Mouse (Mus musculus) urinary bladder, postnatal 10 days (tissue): ENCODE data around the gene Cfap43.

Experiments
- DNase-seq: peaks from one replicate; pipeline ENCODE4 v3.0.0; 2022; ENCODE audit warnings: low spot score

Cfap43 gene

DNA sequence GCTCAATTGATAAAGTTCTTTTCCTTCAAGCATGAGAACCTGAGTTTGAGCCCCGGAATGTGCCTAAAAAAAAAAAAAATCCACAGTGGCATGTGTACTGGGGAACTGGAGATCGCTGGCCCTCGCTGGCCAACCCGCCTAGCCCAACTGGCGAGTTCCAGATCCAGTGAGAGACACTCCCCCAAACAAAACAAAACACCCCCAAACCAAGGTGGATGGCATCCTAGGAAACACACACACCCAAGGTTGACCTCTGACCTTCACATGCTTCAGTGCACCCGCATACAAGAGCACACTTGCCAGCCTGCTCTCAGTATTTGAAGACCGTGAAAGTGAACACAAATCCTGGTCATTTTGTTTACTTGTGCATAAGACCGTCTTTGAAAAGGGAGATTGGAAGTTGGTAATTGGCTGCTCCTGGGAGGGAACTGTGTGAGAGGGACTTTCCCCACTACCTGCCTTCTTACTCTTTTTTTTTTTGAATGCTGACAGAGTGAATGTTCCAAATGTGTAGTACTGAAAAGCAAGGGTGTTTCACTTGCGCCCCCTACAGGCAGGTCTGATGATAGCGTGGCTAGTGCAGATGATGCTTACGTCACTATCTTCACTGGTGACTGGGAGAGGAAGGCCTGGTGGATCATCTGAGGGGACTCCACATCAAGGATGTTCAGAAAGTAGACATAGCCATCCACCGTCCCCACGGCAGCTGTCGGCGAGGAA, 123.9 kb downstream of the Cfap43 start:
- no peak for DNase-seq

DNA sequence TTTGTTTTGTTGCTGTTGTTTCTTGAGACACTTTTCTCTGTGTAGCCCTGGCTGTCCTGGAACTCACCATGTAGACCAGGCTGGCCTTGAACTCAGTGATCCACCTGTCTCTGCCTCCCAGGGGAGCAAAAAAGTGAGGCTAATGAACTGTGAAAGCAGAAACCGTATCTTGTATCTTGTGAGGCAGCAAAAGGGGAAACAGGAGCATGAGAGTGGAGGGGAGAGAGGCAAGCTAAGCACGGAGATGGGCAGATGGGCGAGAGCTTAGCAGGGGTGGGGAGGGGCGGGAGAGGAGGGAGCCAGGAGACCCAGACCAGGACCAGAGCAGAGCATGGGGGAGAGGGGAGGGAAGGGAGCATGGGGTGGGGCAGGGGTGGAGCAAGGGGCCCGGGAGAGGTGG, 124.8 kb downstream of the Cfap43 start:
- DNase-seq, result no peak

DNA sequence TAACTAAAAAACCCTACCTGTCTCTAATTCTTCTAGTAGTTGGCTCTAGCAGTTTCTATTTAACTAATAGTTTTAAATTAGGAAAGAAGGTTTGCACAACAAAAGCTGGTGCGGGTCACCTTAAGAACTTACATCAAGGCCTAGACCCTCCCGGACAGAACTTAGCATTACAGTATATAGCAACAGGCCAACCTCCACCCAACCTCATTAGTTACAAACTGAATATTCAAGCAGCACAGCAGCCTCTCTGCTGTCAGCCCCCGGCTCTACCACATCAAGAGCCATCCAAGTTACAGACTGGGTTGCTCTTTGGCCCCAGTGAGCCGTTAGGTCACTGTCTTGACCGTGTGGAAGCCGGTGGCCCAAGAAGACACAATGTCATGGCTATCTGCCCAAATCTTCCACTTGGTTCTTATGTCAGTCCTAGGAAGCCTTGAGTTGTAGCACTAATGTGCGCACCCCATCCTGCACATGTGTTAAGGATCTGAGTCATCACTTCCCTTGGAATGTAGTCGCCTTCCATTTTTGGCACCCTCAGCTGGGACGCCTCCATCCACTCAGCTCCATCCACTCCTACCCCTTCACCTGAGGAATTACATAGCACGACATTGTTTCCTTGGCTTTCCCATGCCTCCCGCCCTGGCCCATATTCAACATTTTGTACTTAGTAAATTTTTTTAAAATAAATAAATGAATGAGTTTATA, 128.6 kb downstream of the Cfap43 start:
- no peak for DNase-seq

DNA sequence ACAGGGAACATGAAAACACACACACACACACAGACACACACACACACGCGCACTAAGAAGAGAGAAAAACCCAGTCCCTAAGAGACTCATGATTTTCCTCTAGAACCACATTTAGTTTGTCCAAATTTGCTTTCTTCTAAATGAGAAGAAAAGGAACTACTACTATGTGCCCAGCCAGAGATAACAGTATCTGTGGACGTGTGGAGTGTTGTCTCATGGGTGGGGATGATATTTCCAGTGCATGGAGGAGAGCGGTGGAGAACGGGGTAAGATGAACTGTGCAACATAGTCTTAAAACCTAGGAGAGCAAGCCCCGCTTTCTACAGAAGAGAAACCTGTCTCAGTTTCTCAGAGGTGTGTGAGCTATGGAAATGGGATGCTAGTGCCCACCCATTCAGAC, 135.2 kb downstream of the Cfap43 start:
- DNase-seq, result no peak

DNA sequence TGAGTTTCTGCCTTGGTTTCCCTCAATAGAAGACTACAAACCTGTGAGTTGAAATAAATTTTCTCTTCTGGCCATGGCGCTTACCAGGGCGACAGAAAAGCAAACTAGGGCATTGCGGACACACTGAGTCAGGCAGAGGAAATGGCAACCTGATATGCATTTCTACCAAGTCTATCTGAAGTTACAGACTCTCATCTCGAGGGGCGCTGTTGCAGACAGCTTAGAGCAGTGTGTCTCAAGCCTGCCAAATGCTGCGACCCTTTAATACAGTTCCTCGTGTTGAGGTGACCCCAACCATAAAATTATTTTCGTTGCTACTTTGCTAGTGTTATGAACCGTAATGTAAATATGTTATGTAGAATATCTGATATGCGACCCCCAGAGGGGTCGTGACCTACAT, 138.1 kb downstream of the Cfap43 start:
- no peak for DNase-seq

DNA sequence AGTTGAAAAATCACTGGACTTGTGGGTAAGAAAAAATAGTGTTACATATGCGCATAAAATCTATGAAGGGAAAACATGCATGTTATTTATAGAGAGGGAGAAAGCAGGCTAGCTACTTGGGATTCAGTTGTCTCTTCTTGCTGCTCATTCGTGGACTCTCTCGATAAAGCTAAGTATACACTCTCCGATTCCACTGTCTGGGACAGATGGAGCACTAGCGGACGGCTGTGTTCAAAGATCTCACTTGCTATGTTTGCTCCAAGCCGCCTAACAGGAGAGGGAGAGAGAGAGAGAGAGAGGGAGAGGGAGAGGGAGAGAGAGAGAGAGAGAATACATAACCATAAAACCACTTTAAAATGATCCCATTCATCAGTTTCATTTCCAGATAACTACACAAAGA, 138.9 kb downstream of the Cfap43 start:
- no peak for DNase-seq

DNA sequence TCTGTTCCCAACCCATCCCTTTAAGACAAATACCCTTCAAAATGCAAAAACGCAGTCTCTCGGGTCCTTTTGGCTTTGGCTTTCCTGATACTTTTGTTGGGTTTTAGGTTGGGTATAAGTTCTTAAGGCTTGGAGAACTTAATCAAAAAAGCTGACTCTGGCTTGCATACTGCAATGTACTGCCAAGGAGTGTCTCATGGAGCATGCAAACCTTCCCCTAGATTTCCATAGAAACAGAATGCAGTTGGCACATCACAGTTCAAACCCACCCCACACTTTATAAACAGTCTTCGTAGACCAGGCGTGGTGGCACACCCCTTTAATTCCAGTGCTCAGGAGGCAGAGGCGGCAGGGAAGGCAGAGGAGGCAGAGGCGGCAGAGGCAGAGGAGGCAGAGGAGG, 141.2 kb downstream of the Cfap43 start:
- no peak for DNase-seq

DNA sequence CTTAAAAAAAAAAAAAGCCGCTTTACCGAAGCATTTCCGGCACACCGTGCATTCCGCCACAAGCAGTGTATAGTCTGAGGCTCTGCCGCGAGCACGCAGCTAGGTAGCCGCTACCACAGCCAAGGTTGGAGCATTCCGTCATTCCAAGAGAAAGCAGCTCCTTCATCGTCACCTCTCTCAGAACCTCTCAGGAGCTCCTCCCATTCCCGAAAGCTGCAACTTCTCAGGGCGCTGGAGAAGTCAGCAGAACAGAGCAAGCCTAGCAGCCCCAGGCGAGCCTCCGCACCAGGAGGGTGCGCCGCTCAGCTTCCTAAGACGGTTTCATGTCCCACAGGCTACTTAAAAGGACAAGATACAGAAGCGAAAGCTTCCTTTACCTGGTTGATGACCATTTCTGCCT, 163.5 kb downstream of the Cfap43 start:
- no peak for DNase-seq

DNA sequence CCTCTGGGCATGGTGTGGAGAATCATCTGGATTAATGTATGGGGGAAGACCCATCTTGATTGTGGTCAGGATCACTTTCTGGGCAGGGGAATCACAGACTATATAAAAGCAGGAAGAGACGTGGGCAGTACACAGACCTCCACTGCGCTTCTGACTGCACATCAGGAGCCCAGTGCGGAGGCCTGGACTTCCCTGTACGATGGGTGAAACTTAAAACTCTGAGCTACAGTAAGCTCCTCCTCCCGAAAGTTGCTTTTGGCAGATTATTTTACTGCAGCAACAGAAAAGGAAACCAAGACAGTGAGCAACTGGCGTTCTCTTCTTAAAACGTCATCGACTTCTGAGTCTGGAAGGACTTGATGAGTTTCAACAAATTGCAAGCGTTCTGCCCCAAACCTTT, 164.2 kb downstream of the Cfap43 start:
- no peak for DNase-seq

DNA sequence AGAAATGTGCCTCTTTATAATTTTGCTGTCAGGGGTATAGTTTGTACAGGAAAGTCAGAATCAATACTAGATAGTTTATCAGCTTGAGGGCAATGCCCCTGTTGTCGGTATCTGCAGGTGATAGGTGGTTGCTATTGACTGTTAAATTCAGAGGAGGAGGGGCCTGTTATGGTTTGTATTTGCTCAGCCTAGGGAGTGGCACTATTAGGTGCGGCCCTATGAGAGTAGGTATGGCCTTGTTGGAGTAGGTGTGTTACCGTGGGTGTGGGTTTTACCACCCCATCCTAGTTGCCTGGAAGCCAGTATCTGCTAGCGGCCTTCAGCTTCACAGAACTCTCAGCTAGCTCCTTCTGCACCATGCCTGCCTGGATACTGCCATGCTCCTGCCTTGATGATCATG, 165.2 kb downstream of the Cfap43 start:
- no peak for DNase-seq

DNA sequence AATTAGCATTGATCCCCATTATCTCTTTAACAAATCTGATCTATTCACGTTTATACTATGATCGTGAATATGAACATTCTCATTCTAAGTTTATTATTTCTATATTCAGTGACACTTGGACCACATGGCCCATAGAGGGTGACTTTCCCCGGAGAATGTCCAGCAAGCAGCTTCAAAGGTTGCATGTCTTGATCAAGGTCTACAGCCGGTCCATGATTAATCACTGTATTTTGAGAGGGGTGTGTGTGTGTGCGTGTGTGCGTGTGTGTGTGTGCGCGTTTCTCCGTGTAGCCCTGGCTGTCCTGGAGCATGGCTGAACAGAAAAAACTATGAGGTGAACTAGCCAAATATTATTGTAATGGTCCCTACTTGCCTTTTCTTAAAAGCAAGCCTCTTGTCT, 166.6 kb downstream of the Cfap43 start:
- no peak for DNase-seq

DNA sequence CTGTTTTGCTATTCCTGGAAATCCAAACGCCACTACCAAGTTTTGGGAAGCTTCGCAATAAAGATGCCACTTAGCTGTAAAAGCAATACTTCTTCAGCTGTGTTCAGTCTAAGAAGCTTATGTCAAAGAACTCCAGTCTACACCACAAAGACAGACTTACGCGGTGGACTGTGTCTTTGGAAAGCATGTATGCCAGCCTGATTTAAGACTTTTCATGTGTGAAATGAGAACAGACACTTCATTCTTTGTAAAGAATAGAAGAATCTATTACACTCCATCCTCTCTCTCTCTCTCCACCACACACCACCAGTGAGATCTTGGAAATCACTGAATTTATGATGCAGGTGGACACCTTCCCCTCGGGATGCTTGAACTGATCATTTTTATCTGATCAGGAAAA, 168.7 kb downstream of the Cfap43 start:
- DNase-seq, result no peak

DNA sequence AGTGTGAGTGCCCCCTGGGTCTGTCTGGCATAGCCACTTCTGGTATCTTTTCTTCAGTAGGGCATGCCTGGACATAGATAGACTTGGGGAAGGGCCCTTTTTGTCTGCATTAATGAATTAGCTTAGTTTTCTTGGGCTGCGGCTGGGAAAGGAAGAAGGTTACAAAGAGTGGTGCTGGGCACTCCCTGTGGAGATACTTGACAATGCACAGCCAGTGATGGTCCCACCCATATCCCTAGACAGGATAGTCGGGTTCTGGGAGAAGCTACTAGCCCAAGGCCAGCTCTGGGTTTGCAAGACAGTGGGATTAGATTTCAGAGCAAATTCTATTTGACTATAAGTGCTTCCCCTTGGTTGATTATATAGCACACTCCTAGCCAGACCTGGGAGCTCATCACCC, 170.1 kb downstream of the Cfap43 start:
- DNase-seq, result no peak

DNA sequence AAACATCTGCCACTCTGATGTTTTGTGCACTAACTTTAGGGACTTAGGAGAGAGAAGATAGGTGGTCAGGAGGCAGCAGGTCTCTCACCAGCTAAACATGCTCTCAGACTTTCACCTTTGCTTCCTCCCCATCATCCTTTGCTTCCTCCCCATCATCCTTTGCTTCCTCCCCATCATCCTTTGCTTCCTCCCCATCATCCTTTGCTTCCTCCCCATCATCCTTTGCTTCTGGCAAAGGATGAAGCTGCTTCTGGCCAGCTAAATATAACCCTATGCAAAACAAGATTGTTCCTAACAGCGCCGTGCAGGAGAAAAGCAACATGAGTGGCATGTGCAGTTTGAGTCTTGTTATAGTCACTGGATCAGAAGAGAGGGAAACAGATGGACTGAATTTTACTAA, 172.0 kb downstream of the Cfap43 start:
- no peak for DNase-seq

DNA sequence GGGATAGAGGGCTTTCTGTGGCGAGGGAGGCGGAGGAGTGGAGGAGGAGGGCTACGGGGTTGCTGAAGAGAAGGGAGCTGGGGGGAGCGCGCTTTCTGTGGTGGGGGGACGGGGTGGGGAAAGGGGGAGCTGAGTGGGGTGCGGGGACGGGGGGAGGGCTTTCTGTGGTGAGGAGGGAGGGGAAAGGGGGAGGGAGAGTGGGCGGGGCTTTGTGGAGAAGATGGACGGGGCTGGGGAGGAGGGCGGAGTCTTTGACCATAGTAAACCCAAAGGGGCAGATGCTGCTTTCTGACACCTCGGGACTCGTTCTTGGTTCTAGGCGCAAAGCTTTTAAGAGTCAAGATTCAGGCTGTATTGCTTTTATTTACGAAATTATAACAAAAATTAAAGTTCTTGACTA, 187.2 kb downstream of the Cfap43 start:
- DNase-seq, result no peak

DNA sequence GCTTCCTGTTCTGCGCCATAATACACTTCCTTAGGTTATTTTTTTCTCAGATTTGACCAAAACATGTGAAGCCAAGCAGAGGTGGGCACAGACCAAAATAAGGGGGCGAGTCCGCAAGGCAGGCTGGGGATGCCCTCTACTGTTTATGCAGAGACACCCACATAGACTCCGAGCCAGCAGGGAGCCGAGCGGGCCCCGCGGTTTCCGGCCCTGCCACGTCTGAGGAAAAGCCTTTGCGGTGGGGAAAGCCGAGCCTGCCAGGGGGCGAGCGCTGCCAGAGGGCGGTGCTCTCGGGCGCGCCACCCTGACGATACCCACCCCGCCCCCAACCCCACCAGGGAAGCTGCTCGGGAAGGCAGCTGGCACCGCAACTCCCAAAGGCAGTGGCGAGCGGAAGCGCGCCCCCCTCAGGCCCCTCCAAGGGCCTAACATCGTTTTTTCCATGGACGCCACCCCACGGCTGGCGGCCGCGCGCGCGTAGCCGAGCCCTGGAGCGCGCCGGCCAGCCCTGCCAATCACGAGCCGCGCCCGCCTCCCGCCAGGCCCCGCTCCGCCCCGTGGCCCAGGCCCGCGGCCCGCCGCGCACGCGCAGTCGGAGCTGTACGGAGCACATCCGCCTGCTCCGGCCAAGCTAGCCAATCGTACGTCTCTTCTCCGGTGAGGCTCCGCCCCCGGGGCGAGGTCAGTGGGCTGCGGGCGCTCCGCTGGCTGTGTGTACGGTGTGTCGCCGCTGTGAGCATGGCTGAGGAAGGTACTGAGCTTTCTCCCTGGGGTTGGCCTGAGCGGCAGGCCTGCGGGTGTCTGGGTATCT, 187.8 kb downstream of the Cfap43 start, which contains the start of gene Sfr1:
Sfr1 (plus strand) TSS at position 612 of the 811 bp plus-strand sequence.
- peak; percentile 96 for DNase-seq

DNA sequence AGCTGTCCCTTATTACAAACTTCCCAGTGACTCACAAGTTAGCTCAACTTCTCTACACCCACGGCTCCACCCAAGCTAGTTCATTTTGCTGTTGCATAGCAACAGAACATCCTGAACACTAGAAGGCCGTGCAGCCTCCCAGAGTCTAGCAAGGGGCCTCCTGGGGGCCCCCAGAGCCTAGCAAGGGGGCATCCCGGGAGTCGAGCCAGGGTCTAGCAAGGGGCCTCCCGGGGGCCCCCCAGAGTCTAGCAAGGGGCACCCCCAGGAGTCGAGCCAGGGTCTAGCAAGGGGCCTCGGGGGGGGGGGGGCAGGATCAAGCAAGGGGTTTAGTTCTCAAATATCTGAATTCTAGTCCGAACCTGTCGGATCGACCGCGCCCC, 188.4 kb downstream of the Cfap43 start:
- DNase-seq, result no peak

DNA sequence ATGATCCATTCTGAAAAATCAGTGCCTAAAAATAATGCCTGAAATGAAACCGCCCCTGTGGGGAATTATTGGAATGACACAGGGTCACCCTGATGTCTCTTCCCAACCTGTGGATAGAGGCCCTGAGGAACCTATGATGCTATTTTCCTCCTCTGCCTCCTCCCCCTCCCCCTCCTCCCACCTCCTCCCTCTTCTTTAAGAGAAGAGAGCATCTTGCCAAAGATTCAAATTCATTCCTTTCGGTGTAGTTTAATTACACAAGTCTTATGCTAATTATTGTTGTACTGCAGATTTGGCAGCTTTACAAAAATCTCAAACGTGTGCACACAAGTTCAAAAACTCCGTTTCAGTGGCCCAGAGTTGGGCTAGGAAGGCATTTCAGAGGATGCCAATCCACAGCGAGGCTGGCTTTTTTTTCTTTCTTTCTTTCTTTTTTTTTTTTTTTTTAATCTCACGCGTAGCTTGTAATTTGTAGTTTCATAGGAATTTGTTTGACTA, 193.4 kb downstream of the Cfap43 start:
- no peak for DNase-seq

DNA sequence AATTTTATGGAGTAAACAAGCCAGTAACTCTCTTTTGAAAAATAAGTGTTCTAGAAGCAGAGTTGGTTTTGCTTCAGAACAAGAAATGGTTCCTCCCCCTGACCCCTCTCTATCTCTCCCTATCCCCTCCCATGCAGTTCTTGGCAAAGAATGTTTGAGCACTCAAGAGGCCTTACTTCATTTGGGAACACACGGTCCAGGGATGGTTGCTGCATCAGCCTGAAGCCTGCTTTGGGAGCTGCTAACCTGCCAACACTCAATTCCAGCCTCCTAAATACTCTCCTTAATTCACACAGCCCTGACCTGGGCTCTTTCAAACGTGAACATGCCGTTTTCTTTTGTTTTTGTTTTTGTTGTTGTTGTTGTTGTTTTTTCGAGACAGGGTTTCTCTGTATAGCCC, 194.2 kb downstream of the Cfap43 start:
- no peak for DNase-seq

DNA sequence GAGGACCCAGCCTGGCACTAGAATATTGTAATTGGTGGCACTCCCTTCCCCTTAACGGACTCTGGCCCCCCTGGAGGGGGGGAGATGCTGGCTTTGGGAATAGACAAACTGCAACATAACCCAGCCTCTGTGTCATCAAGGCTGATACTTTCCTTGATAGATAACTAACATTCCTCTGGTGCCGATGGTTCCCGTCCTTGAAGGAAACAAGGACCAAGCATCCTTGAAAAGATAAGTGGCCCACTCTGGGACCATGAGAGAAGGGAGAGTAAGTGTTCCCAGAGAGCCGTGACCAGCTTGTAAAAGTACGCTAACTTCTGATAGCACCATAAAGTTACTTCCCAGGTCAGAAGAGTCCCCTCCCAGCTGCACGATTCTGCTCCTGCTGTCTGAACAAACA, 196.6 kb downstream of the Cfap43 start:
- DNase-seq, result no peak

DNA sequence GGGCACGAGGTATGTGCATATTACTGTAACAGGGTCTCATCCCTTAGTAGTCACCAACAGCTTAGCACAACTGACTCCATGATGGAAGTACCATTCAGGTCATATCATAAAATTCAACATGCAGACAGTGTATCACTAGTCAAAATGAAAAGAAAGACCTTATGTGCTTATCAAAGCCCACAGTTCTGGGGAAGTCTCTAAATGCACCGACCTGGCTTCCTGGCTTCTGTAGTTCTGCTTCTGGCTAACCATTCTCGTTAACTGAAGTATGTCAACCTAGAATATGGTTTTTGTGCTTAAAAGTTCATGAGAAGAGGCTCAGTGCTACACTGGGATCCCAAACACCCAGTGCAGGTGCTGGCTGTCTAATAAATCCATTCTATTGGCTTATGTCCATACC, 199.9 kb downstream of the Cfap43 start:
- DNase-seq, result no peak

DNA sequence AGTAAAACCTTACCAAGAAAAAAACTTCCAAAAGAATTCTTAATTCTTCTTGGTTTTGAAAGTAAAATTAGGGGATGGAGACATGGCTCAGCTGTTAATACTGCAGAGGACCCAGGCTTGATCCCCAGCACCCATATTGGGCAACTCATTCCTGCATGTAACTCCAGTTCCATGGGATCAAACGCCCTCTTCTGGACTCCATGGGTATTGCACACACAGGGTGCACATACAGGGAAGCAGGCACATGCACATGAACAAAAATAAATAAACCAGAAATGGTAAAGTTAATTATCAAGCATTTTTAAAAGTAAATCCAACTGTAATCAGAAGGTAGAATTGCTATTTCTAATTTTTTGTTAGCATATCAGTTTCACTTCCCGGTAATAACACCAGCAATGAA, 202.9 kb downstream of the Cfap43 start:
- DNase-seq, result no peak

DNA sequence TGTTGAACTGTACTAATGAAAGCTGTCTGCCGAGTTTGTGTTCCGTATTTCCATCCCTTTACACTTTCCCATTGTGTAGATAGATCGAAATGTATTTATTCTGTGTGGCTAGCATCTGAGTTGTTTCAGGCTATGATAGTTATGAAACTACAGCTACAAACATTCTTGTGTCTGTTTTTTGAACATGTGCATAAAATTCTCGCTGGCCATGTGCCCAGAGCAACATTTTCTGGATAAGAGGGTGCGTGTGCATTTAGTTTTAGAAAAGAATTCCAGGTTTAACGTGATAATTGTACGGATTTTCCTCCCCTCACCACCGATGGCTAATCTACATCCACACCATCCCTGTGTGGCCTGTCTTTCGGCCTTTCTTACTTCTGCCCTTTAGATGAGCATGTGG, 205.6 kb downstream of the Cfap43 start:
- no peak for DNase-seq
